Mouse (Mus musculus): ENCODE results near the gene Gm10322.

Gene Gm10322

DNA sequence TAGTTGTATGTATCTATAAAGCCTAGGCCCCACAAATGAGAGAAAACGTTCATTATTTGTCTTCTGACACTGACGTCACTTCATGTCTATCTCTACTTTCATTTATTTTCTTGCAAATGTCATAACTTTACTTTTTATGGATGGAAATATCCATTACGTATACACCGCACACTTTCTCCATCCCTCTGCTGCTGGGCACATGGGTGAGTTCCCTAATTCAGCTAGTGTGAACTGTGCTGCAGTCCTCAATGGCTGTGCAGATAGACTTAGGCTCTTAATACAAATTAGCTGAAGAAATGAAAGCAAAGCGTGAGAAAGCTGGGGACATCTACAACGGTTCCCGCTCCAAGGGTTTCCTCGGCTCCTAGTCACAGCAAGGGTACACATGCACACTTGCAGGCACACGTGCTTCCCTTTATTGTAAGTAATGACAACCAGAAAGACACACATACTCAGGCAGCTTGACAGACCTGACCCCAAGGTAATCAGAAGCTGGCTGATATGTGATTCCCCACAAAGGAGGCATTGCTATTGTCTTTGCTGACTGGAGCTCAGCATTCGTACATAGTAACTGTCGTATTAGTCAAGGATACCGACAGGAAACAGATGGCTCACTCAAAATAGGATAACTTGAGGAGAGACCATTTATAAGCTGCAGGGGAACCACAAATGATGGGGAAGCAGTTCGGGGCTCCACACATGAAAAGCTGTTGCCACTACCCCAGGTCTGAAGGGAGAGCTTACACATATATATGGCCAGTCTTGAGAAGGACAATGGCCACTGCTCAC is 49.8 kb downstream of the Gm10322 start:
- no peak for DNase-seq

All from B cell, adult 2 months (primary cell).